Mouse (Mus musculus): ENCODE results near the gene Taf12. TPM values are rescaled to one million over a fixed set of nuclear protein-coding genes. Genes with fewer than 3 reads are reported as not detected.

The Taf12 gene
- polyA plus RNA-seq, 1 experiment, result 25.8 TPM

- no peak for TF ChIP-seq POLR2A (IDR thresholded peaks at IDR 0.05; ENCODE audit: borderline replicate concordance, extremely low read depth, insufficient read depth, insufficient read length, poor library complexity, severe bottlenecking)
- no peak for TF ChIP-seq CTCF (IDR thresholded peaks at IDR 0.05; ENCODE audit: borderline replicate concordance, extremely low read depth, insufficient read depth, insufficient read length)
- DNase-seq (ENCODE audit: low read depth), result no peak
Measured at GRCm38 (mm10) chr4:132256384-132256783, 17.8 kb upstream of the Taf12 start.

GRCm38 (mm10) chr4:132259248-132259647 is 14.9 kb upstream of the Taf12 start:
- TF ChIP-seq POLR2A (IDR thresholded peaks at IDR 0.05; ENCODE audit: borderline replicate concordance, extremely low read depth, insufficient read depth, insufficient read length, poor library complexity, severe bottlenecking) (no peak), CTCF (IDR thresholded peaks at IDR 0.05; ENCODE audit: borderline replicate concordance, extremely low read depth, insufficient read depth, insufficient read length) (no peak)
- DNase-seq (ENCODE audit: low read depth), result no peak

DNA sequence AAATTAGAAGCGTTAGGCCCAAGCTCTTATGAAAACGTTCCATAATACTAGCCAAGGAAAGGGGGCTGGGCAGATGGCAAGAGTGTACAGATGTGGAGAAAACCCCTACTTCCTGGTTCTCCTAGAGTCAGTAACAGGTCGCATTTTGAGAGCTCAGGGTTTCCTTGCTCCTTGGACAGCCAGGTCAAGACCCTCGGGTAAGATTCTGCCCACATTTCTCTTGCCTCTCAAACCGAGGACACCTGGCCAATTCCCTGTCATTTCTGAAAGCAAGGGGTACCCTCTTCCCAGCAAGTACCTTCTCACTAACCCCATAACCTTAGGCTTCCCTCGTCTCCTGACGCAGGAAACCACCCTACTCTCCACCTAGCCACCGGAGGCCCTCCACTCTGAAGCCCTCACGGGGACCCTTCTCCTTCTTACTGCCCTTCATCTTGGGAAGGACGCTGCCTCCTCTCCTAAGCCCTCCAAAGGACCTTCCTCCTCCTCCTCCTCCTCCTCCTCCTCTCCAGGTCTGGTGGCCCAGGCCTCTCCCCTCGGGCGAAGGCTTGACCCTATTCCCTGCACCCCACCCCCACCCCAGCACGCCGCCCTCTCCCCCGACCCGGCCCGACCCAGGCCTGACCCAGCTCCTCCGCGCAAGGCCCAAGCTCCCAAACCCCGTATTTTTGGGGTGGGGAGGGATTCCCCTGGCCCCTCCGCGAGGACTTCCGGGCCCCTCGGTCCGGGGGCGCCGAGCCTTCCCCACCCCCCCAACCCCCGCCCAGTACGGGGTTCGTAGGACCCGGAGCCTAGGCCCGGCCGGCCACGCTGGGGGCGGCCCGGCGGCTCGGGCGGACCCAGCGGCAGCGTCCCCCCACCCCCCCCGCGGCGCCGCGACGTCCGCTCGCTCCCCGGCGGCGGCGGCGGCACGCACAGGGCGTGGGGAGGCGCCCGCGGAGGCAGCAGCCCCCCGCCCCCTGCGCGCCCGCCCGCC is 13.5 kb upstream of the Taf12 start:
- DNase-seq (ENCODE audit: low read depth), result peak; percentile 66
- TF ChIP-seq POLR2A (IDR thresholded peaks at IDR 0.05; ENCODE audit: borderline replicate concordance, extremely low read depth, insufficient read depth, insufficient read length, poor library complexity, severe bottlenecking) (0 out of 2 replicates have a peak, but pooled peaks have one; percentile 44), CTCF (IDR thresholded peaks at IDR 0.05; ENCODE audit: borderline replicate concordance, extremely low read depth, insufficient read depth, insufficient read length) (no peak)

DNA sequence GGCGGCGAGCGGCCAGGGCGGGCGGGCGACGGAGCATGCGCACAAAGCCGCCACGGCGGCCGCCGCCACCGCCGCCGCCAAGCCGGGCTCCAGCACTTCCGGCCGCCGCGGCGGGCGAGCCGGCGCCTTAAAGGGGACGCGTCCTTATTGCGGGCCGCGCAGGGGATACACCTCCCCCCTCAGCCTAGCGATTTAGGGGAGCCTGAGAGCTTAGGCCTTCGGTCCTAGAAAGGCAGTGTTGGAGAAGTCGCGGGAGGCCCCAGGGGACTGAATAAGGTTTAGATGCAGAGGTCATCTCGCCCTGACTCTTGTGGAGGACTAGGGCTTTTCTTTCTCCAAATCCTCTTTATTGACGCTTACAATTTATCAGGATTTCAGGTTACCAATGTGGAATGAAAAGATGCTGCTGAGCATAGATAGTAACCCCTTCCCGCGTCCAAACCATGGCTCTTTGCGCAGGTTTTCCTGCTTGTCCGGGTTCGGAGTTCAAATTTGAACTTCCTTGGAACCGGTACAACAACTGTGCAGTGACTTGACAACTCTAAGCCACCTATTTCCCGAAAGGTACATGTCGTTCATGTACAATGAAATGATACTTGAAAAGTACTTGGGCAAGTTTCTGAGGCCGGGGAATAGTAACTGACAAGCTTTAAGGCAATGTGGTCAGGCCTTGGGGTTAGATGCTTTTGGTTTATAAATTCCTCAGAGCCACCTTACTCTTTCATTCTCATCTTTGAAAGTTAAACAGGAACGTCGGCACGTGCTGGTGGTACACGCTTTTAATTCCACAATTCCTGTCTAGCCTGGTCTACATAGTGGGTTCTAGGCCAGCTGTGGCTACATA is 12.4 kb upstream of the Taf12 start, which contains the start of gene Gmeb1:
TSS of gene Gmeb1 (minus strand) at position 89 of the 844 bp plus-strand sequence.
- TF ChIP-seq CTCF (IDR thresholded peaks at IDR 0.05; ENCODE audit: borderline replicate concordance, extremely low read depth, insufficient read depth, insufficient read length) (no peak), POLR2A (IDR thresholded peaks at IDR 0.05; ENCODE audit: borderline replicate concordance, extremely low read depth, insufficient read depth, insufficient read length, poor library complexity, severe bottlenecking) (peak; percentile 34; the same call in 1 of the 2 replicates)
- DNase-seq (ENCODE audit: low read depth), result peak; percentile 92

GRCm38 (mm10) chr4:132262358-132262616 is 11.9 kb upstream of the Taf12 start:
- TF ChIP-seq CTCF (IDR thresholded peaks at IDR 0.05; ENCODE audit: borderline replicate concordance, extremely low read depth, insufficient read depth, insufficient read length), result no peak
- TF ChIP-seq POLR2A (IDR thresholded peaks at IDR 0.05; ENCODE audit: borderline replicate concordance, extremely low read depth, insufficient read depth, insufficient read length, poor library complexity, severe bottlenecking), result no peak
- DNase-seq (ENCODE audit: low read depth), result no peak

GRCm38 (mm10) chr4:132263313-132263712 is 10.9 kb upstream of the Taf12 start:
- TF ChIP-seq POLR2A (IDR thresholded peaks at IDR 0.05; ENCODE audit: borderline replicate concordance, extremely low read depth, insufficient read depth, insufficient read length, poor library complexity, severe bottlenecking), result no peak
- TF ChIP-seq CTCF (IDR thresholded peaks at IDR 0.05; ENCODE audit: borderline replicate concordance, extremely low read depth, insufficient read depth, insufficient read length), result no peak

GRCm38 (mm10) chr4:132266835-132267349 is 7.3 kb upstream of the Taf12 start:
- peak; percentile 18 for DNase-seq (ENCODE audit: low read depth)
- TF ChIP-seq POLR2A (IDR thresholded peaks at IDR 0.05; ENCODE audit: borderline replicate concordance, extremely low read depth, insufficient read depth, insufficient read length, poor library complexity, severe bottlenecking), result no peak
- no peak for TF ChIP-seq CTCF (IDR thresholded peaks at IDR 0.05; ENCODE audit: borderline replicate concordance, extremely low read depth, insufficient read depth, insufficient read length)

More at GRCm38 (mm10) chr4:132263313-132263712, 10.9 kb upstream of the Taf12 start:
- no peak for DNase-seq (ENCODE audit: low read depth)

DNA sequence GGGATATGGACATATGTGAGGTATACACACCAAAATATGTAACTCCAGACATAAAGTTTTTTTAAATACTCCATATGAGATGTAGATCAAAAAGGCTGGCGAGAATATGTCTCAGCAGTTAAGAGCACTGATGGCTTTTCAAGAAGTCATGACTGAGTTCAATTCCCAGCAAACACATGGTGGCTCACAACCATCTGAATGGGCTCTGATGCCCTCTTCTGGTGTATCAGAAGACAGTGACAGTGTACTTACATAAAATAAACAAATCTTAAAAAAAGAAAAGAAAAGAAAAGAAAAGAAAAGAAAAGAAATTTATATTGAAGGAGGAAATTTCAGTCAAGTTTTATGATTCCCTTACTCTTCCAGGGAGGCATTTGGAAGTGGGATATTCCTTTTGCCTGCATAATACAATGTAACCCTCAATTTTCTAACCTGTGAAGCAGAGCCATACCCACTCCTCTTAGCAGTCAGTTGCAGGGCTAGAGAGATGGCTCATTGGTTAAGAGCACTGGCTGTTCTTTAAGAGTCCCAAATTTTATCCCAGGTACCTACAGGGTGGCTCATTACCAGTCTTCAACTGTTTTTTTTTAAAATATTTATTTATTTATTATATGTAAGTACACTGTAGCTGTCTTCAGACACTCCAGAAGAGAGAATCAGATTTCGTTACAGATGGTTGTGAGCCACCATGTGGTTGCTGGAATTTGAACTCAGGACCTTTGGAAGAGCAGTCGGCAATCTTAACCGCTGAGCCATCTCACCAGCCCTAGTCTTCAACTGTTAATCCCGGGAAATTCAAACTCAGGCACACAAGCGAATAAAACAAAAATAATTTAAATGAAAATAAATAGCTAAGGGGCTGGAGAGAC is 5.1 kb upstream of the Taf12 start:
- peak; percentile 64 for DNase-seq (ENCODE audit: low read depth)
- TF ChIP-seq POLR2A (IDR thresholded peaks at IDR 0.05; ENCODE audit: borderline replicate concordance, extremely low read depth, insufficient read depth, insufficient read length, poor library complexity, severe bottlenecking) (no peak), CTCF (IDR thresholded peaks at IDR 0.05; ENCODE audit: borderline replicate concordance, extremely low read depth, insufficient read depth, insufficient read length) (peak; percentile 21; the same call in 1 of the 2 replicates)

DNA sequence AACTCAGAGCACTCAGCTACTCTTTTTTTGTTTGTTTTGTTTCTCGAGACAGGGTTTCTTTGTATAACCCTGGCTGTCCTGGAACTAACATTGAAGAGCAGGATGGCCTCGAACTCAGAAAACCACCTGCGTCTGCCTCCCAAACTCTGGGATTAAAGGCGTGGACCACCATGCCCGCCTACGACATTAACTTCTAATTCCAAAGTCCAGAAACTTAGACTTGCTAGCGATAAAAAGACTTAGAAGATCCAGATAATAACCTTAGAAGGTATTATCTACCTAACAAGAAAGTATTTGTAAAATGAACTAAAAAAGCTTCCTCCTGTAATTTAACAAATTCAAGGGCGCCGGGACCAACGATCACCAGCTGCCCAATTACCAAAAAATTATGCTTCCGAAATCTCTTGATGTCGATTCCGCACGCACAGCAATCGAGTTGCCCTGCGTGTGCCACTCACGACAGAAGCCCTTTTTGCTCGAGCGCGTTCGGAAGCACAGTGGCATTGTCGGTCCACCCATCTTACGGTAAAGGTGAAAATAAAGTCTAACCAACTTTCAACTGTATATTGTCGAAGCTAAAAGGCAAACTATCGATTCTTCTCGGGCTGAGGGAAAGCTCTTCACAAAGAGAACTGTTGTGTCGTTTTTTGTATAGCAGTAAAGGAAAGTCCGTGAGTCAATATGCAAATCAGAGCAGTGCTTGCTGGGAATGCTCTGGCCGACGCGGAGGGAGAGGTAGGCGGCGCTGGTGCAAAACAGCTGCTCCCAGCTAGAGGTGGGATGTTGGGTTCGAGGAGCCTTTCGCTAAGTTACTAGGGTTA is 4.2 kb upstream of the Taf12 start:
- DNase-seq (ENCODE audit: low read depth), result peak; percentile 98
- TF ChIP-seq CTCF (IDR thresholded peaks at IDR 0.05; ENCODE audit: borderline replicate concordance, extremely low read depth, insufficient read depth, insufficient read length) (peak; percentile 45; the same call in 1 of the 2 replicates), POLR2A (IDR thresholded peaks at IDR 0.05; ENCODE audit: borderline replicate concordance, extremely low read depth, insufficient read depth, insufficient read length, poor library complexity, severe bottlenecking) (peak; percentile 97; the same call in 1 of the 2 replicates)

Data from brain, embryonic 14.5 days (tissue).